Mouse (Mus musculus): Measurements from ENCODE around the gene Gm37240. TPM values are rescaled to one million over a fixed set of nuclear protein-coding genes. Genes with fewer than 3 reads are reported as not detected.

The Gm37240 gene
- polyA plus RNA-seq, 1 experiment from 2014 or later, result 0.11 TPM

- H3K27ac ChIP-seq (replicated peaks; ENCODE audit: low read depth, low read length), result no peak overlapping the region
- ATAC-seq (ENCODE audit: low FRiP score, low TSS enrichment) (no peak), DNase-seq (no peak)
- no peak overlapping the region for H3K9ac ChIP-seq (replicated peaks; ENCODE audit: low read length)
- no peaks in the 10 kb centered on the region for H3K9me3 ChIP-seq (ENCODE audit: control insufficient read depth, low read length)
- no peak overlapping the region for H3K4me2 ChIP-seq (ENCODE audit: low read length)
- no peaks in the 10 kb centered on the region for H3K27me3 ChIP-seq (ENCODE audit: control insufficient read depth, insufficient read depth, low read length)
- H3K4me3 ChIP-seq (replicated peaks; ENCODE audit: low read depth, low read length), result no peak overlapping the region
- peaks cover 20% of the 10 kb centered on the region; the same call in 1 of the 2 replicates for H3K36me3 ChIP-seq (ENCODE audit: control insufficient read depth, insufficient read depth, low read length)
- H3K4me1 ChIP-seq (ENCODE audit: control insufficient read depth, insufficient read depth, low read length), result no peaks in the 10 kb centered on the region
- 72% methylated on average over 11 of the region's 11 CpGs for WGBS
Observed at GRCm38 (mm10) chr3:84978676-84979075, 908.6 kb downstream of the Gm37240 start.

GRCm38 (mm10) chr3:84974193-84974592 lies 913.1 kb downstream of the Gm37240 start:
- Histone ChIP-seq H3K4me3 (replicated peaks; ENCODE audit: low read depth, low read length) (no peak overlapping the region), H3K4me2 (ENCODE audit: low read length) (no peak overlapping the region), H3K9ac (replicated peaks; ENCODE audit: low read length) (no peak overlapping the region), H3K4me1 (ENCODE audit: control insufficient read depth, insufficient read depth, low read length) (no peaks in the 10 kb centered on the region), H3K9me3 (ENCODE audit: control insufficient read depth, low read length) (no peaks in the 10 kb centered on the region), H3K27me3 (ENCODE audit: control insufficient read depth, insufficient read depth, low read length) (no peaks in the 10 kb centered on the region), H3K27ac (replicated peaks; ENCODE audit: low read depth, low read length) (no peak overlapping the region), H3K36me3 (ENCODE audit: control insufficient read depth, insufficient read depth, low read length) (peaks cover 42% of the 10 kb centered on the region)
- no peak for DNase-seq
- WGBS, result 76% methylated on average over 9 of the region's 9 CpGs
- ATAC-seq (ENCODE audit: low FRiP score, low TSS enrichment), result no peak

- Histone ChIP-seq H3K4me2 (ENCODE audit: low read length) (no peak overlapping the region), H3K4me3 (replicated peaks; ENCODE audit: low read depth, low read length) (no peak overlapping the region), H3K4me1 (ENCODE audit: control insufficient read depth, insufficient read depth, low read length) (no peaks in the 10 kb centered on the region), H3K9me3 (ENCODE audit: control insufficient read depth, low read length) (no peaks in the 10 kb centered on the region), H3K27ac (replicated peaks; ENCODE audit: low read depth, low read length) (no peak overlapping the region), H3K9ac (replicated peaks; ENCODE audit: low read length) (no peak overlapping the region), H3K36me3 (ENCODE audit: control insufficient read depth, insufficient read depth, low read length) (peaks cover 53% of the 10 kb centered on the region), H3K27me3 (ENCODE audit: control insufficient read depth, insufficient read depth, low read length) (no peaks in the 10 kb centered on the region)
- WGBS, result 97% methylated on average over 2 of the region's 2 CpGs
- DNase-seq (no peak), ATAC-seq (ENCODE audit: low FRiP score, low TSS enrichment) (no peak)
Observed at GRCm38 (mm10) chr3:84972881-84973280, 914.4 kb downstream of the Gm37240 start.

GRCm38 (mm10) chr3:84971561-84971960 lies 915.8 kb downstream of the Gm37240 start:
- Histone ChIP-seq H3K4me1 (ENCODE audit: control insufficient read depth, insufficient read depth, low read length) (no peaks in the 10 kb centered on the region), H3K4me2 (ENCODE audit: low read length) (no peak overlapping the region), H3K4me3 (replicated peaks; ENCODE audit: low read depth, low read length) (no peak overlapping the region), H3K36me3 (ENCODE audit: control insufficient read depth, insufficient read depth, low read length) (peaks cover 60% of the 10 kb centered on the region), H3K27ac (replicated peaks; ENCODE audit: low read depth, low read length) (no peak overlapping the region), H3K27me3 (ENCODE audit: control insufficient read depth, insufficient read depth, low read length) (no peaks in the 10 kb centered on the region), H3K9ac (replicated peaks; ENCODE audit: low read length) (no peak overlapping the region), H3K9me3 (ENCODE audit: control insufficient read depth, low read length) (no peaks in the 10 kb centered on the region)
- no peak for DNase-seq
- no peak for ATAC-seq (ENCODE audit: low FRiP score, low TSS enrichment)
- 90% methylated on average over 5 of the region's 5 CpGs for WGBS

- H3K9me3 ChIP-seq (ENCODE audit: control insufficient read depth, low read length), result no peaks in the 10 kb centered on the region
- H3K4me2 ChIP-seq (ENCODE audit: low read length), result no peak overlapping the region
- H3K4me3 ChIP-seq (replicated peaks; ENCODE audit: low read depth, low read length), result no peak overlapping the region
- H3K4me1 ChIP-seq (ENCODE audit: control insufficient read depth, insufficient read depth, low read length), result no peaks in the 10 kb centered on the region
- H3K9ac ChIP-seq (replicated peaks; ENCODE audit: low read length), result no peak overlapping the region
- 94% methylated on average over 4 of the region's 4 CpGs for WGBS
- H3K27me3 ChIP-seq (ENCODE audit: control insufficient read depth, insufficient read depth, low read length), result no peaks in the 10 kb centered on the region
- H3K27ac ChIP-seq (replicated peaks; ENCODE audit: low read depth, low read length), result no peak overlapping the region
- DNase-seq (no peak), ATAC-seq (ENCODE audit: low FRiP score, low TSS enrichment) (no peak)
- H3K36me3 ChIP-seq (ENCODE audit: control insufficient read depth, insufficient read depth, low read length), result peaks cover 41% of the 10 kb centered on the region
Observed at GRCm38 (mm10) chr3:84967364-84967763, 920.0 kb downstream of the Gm37240 start.

GRCm38 (mm10) chr3:84965156-84965555 lies 922.2 kb downstream of the Gm37240 start:
- Histone ChIP-seq H3K27ac (replicated peaks; ENCODE audit: low read depth, low read length) (no peak overlapping the region), H3K4me3 (replicated peaks; ENCODE audit: low read depth, low read length) (no peak overlapping the region), H3K9me3 (ENCODE audit: control insufficient read depth, low read length) (no peaks in the 10 kb centered on the region), H3K27me3 (ENCODE audit: control insufficient read depth, insufficient read depth, low read length) (no peaks in the 10 kb centered on the region), H3K36me3 (ENCODE audit: control insufficient read depth, insufficient read depth, low read length) (peaks cover 24% of the 10 kb centered on the region), H3K4me2 (ENCODE audit: low read length) (no peak overlapping the region), H3K4me1 (ENCODE audit: control insufficient read depth, insufficient read depth, low read length) (no peaks in the 10 kb centered on the region), H3K9ac (replicated peaks; ENCODE audit: low read length) (no peak overlapping the region)
- no peak for DNase-seq
- no peak for ATAC-seq (ENCODE audit: low FRiP score, low TSS enrichment)
- 93% methylated on average over 5 of the region's 5 CpGs for WGBS

GRCm38 (mm10) chr3:84955857-84956256 lies 931.5 kb downstream of the Gm37240 start:
- 32% methylated on average over 4 of the region's 4 CpGs for WGBS
- Histone ChIP-seq H3K4me1 (ENCODE audit: control insufficient read depth, insufficient read depth, low read length) (peaks cover 21% of the 10 kb centered on the region; the same call in 1 of the 2 replicates), H3K27me3 (ENCODE audit: control insufficient read depth, insufficient read depth, low read length) (no peaks in the 10 kb centered on the region), H3K36me3 (ENCODE audit: control insufficient read depth, insufficient read depth, low read length) (0 out of 2 replicates have a peak, but pooled peaks cover 8% of the 10 kb centered on the region), H3K4me3 (replicated peaks; ENCODE audit: low read depth, low read length) (no peak overlapping the region), H3K27ac (replicated peaks; ENCODE audit: low read depth, low read length) (no peak overlapping the region), H3K4me2 (ENCODE audit: low read length) (0 out of 2 replicates have a peak overlapping the region, but pooled peaks have one; percentile 12), H3K9ac (replicated peaks; ENCODE audit: low read length) (no peak overlapping the region), H3K9me3 (ENCODE audit: control insufficient read depth, low read length) (no peaks in the 10 kb centered on the region)
- no peak for ATAC-seq (ENCODE audit: low FRiP score, low TSS enrichment)
- DNase-seq, result peak; percentile 55

GRCm38 (mm10) chr3:84955011-84955775 lies 932.1 kb downstream of the Gm37240 start:
- Histone ChIP-seq H3K27me3 (ENCODE audit: control insufficient read depth, insufficient read depth, low read length) (no peaks in the 10 kb centered on the region), H3K9ac (replicated peaks; ENCODE audit: low read length) (no peak overlapping the region), H3K27ac (replicated peaks; ENCODE audit: low read depth, low read length) (no peak overlapping the region), H3K4me2 (ENCODE audit: low read length) (peak overlapping the region; percentile 27), H3K36me3 (ENCODE audit: control insufficient read depth, insufficient read depth, low read length) (0 out of 2 replicates have a peak, but pooled peaks cover 8% of the 10 kb centered on the region), H3K4me1 (ENCODE audit: control insufficient read depth, insufficient read depth, low read length) (peaks cover 21% of the 10 kb centered on the region; the same call in 1 of the 2 replicates), H3K9me3 (ENCODE audit: control insufficient read depth, low read length) (no peaks in the 10 kb centered on the region), H3K4me3 (replicated peaks; ENCODE audit: low read depth, low read length) (no peak overlapping the region)
- DNase-seq (no peak), ATAC-seq (ENCODE audit: low FRiP score, low TSS enrichment) (no peak)
- WGBS, result 54% methylated on average over 8 of the region's 8 CpGs

Measured in midbrain, embryonic 14.5 days (tissue).